Mouse (Mus musculus): ENCODE measurements around the gene Atxn2.

Gene Atxn2

GRCm38 (mm10) chr5:121701111-121701769, 9.9 kb upstream of the Atxn2 start:
- H3K36me3 ChIP-seq (ENCODE audit: insufficient read depth, low read length): no peaks in the 10 kb centered on the region
- no peak overlapping the region for H3K4me3 ChIP-seq (replicated peaks; ENCODE audit: low read length)
- H3K27me3 ChIP-seq (ENCODE audit: insufficient read depth, low read length): no peaks in the 10 kb centered on the region
- H3K9me3 ChIP-seq (ENCODE audit: low read length): no peaks in the 10 kb centered on the region
- peaks cover 49% of the 10 kb centered on the region for H3K4me1 ChIP-seq (replicated peaks; ENCODE audit: low read depth, low read length)
- TF ChIP-seq NANOG (IDR thresholded peaks at IDR 0.05; ENCODE audit: borderline replicate concordance, low read length): no peak
- no peak for TF ChIP-seq CTCF (conservative IDR thresholded peaks at IDR 0.05; ENCODE audit: low read length)
- TF ChIP-seq POU5F1 (IDR thresholded peaks at IDR 0.05; ENCODE audit: borderline replicate concordance, low read length): no peak

GRCm38 (mm10) chr5:121703341-121703740, 7.8 kb upstream of the Atxn2 start:
- Histone ChIP-seq H3K36me3 (ENCODE audit: insufficient read depth, low read length) (no peaks in the 10 kb centered on the region), H3K4me1 (replicated peaks; ENCODE audit: low read depth, low read length) (peaks cover 42% of the 10 kb centered on the region), H3K9me3 (ENCODE audit: low read length) (no peaks in the 10 kb centered on the region), H3K27me3 (ENCODE audit: insufficient read depth, low read length) (no peaks in the 10 kb centered on the region), H3K4me3 (replicated peaks; ENCODE audit: low read length) (no peak overlapping the region)
- TF ChIP-seq POU5F1 (IDR thresholded peaks at IDR 0.05; ENCODE audit: borderline replicate concordance, low read length) (no peak), CTCF (conservative IDR thresholded peaks at IDR 0.05; ENCODE audit: low read length) (no peak), NANOG (IDR thresholded peaks at IDR 0.05; ENCODE audit: borderline replicate concordance, low read length) (no peak)

- H3K4me3 ChIP-seq (replicated peaks; ENCODE audit: low read length): peak overlapping the region; percentile 48; the same call in 1 of the 2 replicates
- no peaks in the 10 kb centered on the region for H3K9me3 ChIP-seq (ENCODE audit: low read length)
- no peaks in the 10 kb centered on the region for H3K27me3 ChIP-seq (ENCODE audit: insufficient read depth, low read length)
- TF ChIP-seq CTCF (conservative IDR thresholded peaks at IDR 0.05; ENCODE audit: low read length): no peak
- TF ChIP-seq POU5F1 (IDR thresholded peaks at IDR 0.05; ENCODE audit: borderline replicate concordance, low read length): no peak
- 0 out of 2 replicates have a peak, but pooled peaks have one; percentile 7 for TF ChIP-seq NANOG (IDR thresholded peaks at IDR 0.05; ENCODE audit: borderline replicate concordance, low read length)
- peaks cover 44% of the 10 kb centered on the region for H3K4me1 ChIP-seq (replicated peaks; ENCODE audit: low read depth, low read length)
- H3K36me3 ChIP-seq (ENCODE audit: insufficient read depth, low read length): no peaks in the 10 kb centered on the region
These were observed 6.5 kb upstream of the Atxn2 start for GRCm38 (mm10) chr5:121704512-121705248.

DNA sequence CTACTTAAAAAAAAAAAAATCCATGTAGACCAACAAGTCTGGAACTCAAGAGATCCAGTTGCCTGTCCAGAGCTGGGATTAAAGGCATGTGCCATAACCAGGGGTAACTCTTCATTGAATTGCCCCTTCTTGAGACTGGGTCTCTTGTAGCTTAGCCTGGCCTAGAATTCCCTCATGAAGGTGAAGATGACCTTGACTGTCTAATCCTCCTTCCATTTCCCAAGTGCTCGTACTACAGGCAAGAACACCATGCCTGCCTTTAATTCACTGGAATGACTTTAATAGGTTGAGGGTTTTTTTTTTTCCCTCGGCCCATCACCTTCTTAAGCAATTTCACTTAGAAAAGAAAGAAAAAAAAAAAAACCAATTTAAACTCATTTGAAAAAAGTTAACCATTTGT, 735 bp upstream of the Atxn2 start:
- H3K36me3 ChIP-seq (ENCODE audit: insufficient read depth, low read length): peaks cover 6% of the 10 kb centered on the region
- H3K27me3 ChIP-seq (ENCODE audit: insufficient read depth, low read length): no peaks in the 10 kb centered on the region
- TF ChIP-seq POU5F1 (IDR thresholded peaks at IDR 0.05; ENCODE audit: borderline replicate concordance, low read length) (no peak), NANOG (IDR thresholded peaks at IDR 0.05; ENCODE audit: borderline replicate concordance, low read length) (no peak), CTCF (conservative IDR thresholded peaks at IDR 0.05; ENCODE audit: low read length) (no peak)
- H3K4me3 ChIP-seq (replicated peaks; ENCODE audit: low read length): peak overlapping the region; percentile 86
- H3K4me1 ChIP-seq (replicated peaks; ENCODE audit: low read depth, low read length): peaks cover 35% of the 10 kb centered on the region
- no peaks in the 10 kb centered on the region for H3K9me3 ChIP-seq (ENCODE audit: low read length)

DNA sequence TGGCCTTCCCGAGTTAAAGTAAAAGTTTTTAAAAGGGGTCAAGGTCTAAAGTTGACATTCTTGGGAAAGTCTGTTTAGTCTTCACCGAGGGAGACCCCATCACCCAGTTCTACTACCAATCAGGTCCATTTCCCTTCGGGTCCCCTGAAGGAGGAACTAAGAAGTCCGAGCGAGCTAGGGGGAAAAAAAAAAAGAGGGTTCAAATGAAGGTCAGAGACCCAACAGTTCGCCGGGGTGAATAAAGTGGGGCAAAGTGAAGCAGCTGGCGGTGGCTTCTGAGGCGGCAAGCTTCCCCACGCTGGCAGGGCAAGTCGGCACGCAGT, 325 bp upstream of the Atxn2 start:
- Histone ChIP-seq H3K4me3 (replicated peaks; ENCODE audit: low read length) (peak overlapping the region; percentile 86), H3K36me3 (ENCODE audit: insufficient read depth, low read length) (peaks cover 10% of the 10 kb centered on the region), H3K9me3 (ENCODE audit: low read length) (no peaks in the 10 kb centered on the region), H3K27me3 (ENCODE audit: insufficient read depth, low read length) (no peaks in the 10 kb centered on the region), H3K4me1 (replicated peaks; ENCODE audit: low read depth, low read length) (peaks cover 39% of the 10 kb centered on the region)
- TF ChIP-seq CTCF (conservative IDR thresholded peaks at IDR 0.05; ENCODE audit: low read length): no peak
- TF ChIP-seq NANOG (IDR thresholded peaks at IDR 0.05; ENCODE audit: borderline replicate concordance, low read length): no peak
- no peak for TF ChIP-seq POU5F1 (IDR thresholded peaks at IDR 0.05; ENCODE audit: borderline replicate concordance, low read length)

DNA sequence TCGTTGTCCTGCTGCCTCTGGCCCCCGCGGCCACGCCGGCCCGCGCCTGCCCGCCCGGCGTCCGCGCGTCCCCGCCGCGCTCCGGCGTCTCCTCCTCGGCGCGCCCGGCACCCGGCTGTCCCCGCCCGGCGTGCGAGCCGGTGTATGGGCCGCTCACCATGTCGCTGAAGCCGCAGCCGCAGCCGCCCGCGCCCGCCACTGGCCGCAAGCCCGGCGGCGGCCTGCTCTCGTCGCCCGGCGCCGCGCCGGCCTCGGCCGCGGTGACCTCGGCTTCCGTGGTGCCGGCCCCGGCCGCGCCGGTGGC, 743 bp downstream of the Atxn2 start:
- Histone ChIP-seq H3K4me1 (replicated peaks; ENCODE audit: low read depth, low read length) (peaks cover 50% of the 10 kb centered on the region), H3K4me3 (replicated peaks; ENCODE audit: low read length) (peak overlapping the region; percentile 86), H3K9me3 (ENCODE audit: low read length) (no peaks in the 10 kb centered on the region), H3K36me3 (ENCODE audit: insufficient read depth, low read length) (peaks cover 12% of the 10 kb centered on the region), H3K27me3 (ENCODE audit: insufficient read depth, low read length) (no peaks in the 10 kb centered on the region)
- TF ChIP-seq NANOG (IDR thresholded peaks at IDR 0.05; ENCODE audit: borderline replicate concordance, low read length): no peak
- no peak for TF ChIP-seq POU5F1 (IDR thresholded peaks at IDR 0.05; ENCODE audit: borderline replicate concordance, low read length)
- TF ChIP-seq CTCF (conservative IDR thresholded peaks at IDR 0.05; ENCODE audit: low read length): no peak

- peaks cover 17% of the 10 kb centered on the region for H3K36me3 ChIP-seq (ENCODE audit: insufficient read depth, low read length)
- TF ChIP-seq CTCF (conservative IDR thresholded peaks at IDR 0.05; ENCODE audit: low read length): no peak
- H3K27me3 ChIP-seq (ENCODE audit: insufficient read depth, low read length): no peaks in the 10 kb centered on the region
- peak overlapping the region; percentile 86 for H3K4me3 ChIP-seq (replicated peaks; ENCODE audit: low read length)
- peaks cover 55% of the 10 kb centered on the region for H3K4me1 ChIP-seq (replicated peaks; ENCODE audit: low read depth, low read length)
- no peaks in the 10 kb centered on the region for H3K9me3 ChIP-seq (ENCODE audit: low read length)
These were observed 1.2 kb downstream of the Atxn2 start for GRCm38 (mm10) chr5:121712232-121712933.

DNA sequence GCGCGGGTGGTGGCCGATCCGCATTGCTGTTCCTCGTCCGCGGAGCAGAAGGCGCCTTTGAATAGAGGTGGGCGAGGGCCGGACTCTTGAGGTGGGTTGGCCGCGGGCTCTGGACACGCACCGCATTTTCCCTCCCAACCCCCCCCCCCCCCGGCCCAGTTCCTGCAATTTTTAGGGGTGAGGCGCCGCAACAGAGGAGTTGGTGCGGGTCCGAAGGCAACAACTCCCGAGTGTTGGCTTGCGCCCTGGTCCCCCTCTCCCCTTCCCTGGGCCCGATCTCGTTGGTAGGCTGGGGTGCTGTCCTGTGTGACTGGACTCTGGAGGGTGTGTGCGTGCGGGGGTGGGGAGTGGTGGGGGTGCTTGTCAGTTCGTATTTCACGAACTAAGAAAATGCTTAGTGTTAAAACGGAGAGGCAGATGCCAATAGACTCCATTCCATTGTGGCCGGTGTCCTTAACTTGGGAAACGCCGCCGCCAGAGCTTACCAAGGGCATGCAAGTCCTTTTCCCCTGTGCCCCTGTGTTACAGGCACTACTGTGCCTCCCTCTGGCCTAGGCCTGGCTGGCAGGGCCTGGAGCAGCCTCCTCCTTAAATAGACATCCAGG, 1.9 kb downstream of the Atxn2 start:
- H3K4me3 ChIP-seq (replicated peaks; ENCODE audit: low read length): peak overlapping the region; percentile 86
- H3K36me3 ChIP-seq (ENCODE audit: insufficient read depth, low read length): peaks cover 24% of the 10 kb centered on the region
- H3K4me1 ChIP-seq (replicated peaks; ENCODE audit: low read depth, low read length): peaks cover 61% of the 10 kb centered on the region
- no peaks in the 10 kb centered on the region for H3K9me3 ChIP-seq (ENCODE audit: low read length)
- TF ChIP-seq NANOG (IDR thresholded peaks at IDR 0.05; ENCODE audit: borderline replicate concordance, low read length) (no peak), POU5F1 (IDR thresholded peaks at IDR 0.05; ENCODE audit: borderline replicate concordance, low read length) (no peak), CTCF (conservative IDR thresholded peaks at IDR 0.05; ENCODE audit: low read length) (no peak)
- H3K27me3 ChIP-seq (ENCODE audit: insufficient read depth, low read length): no peaks in the 10 kb centered on the region
